Mouse (Mus musculus) bone marrow macrophage, adult 2 months (primary cell): ENCODE measurements around the gene Zbtb5.

Source experiments
- CTCF ChIP-seq: IDR thresholded peaks from 2 replicates; pipeline ENCODE4 v1.5.1; 2012; ENCODE audit warnings: low read depth, mild to moderate bottlenecking, low read length, moderate library complexity
- POLR2A ChIP-seq: IDR thresholded peaks from 2 replicates; pipeline ENCODE4 v1.6.1; 2012; ENCODE audit warnings: mild to moderate bottlenecking, low read depth, low read length, borderline replicate concordance

DNA sequence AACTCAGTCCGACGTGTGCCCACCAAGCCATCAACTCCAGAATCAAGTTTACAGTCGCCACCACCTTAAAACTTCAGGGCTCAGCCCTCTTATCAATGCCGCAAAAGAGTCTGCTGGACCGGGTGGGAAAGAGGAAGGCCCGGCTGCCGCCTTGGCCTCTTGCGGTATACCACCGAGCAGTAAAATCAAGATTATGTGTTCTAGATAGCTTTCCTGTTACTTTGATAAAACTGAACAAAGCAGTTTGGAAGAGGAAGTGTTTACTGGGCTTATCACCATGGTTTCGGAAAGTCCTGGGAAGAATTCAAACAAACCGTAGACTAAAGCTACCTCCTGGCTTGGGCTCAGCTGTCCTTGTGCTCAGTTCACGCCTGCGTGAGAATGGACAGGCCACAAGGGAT lies 819 bp upstream of the Zbtb5 start:
- TF ChIP-seq CTCF = no peak
- TF ChIP-seq POLR2A = no peak
